Mouse (Mus musculus) olfactory bulb, adult 2 months (tissue): ENCODE results near the gene Gm5148. TPM values are rescaled to one million over a fixed set of nuclear protein-coding genes. Genes with fewer than 3 reads are reported as not detected.

Source experiments
- H3K27ac ChIP-seq: fragments of 200-500 bp; 2 replicates; pipeline ENCODE4 v1.5.1; 2012; ENCODE audit warnings: low read depth, low read length; ENCODE audit not compliant: insufficient read depth
- H3K4me1 ChIP-seq: fragments of 200-500 bp; 2 replicates; pipeline ENCODE4 v1.6.1; 2012; ENCODE audit warnings: low read length; ENCODE audit not compliant: control insufficient read depth, insufficient read depth
- H3K4me3 ChIP-seq: fragments of 200-500 bp; 2 replicates; pipeline ENCODE4 v1.5.1; 2012; ENCODE audit warnings: mild to moderate bottlenecking, low read depth, low read length, moderate library complexity; ENCODE audit not compliant: insufficient read depth
- CTCF ChIP-seq: fragments of 200-500 bp; IDR thresholded peaks from 2 replicates; pipeline ENCODE4 v1.5.1; 2012; ENCODE audit warnings: low read depth, mild to moderate bottlenecking, low read length, moderate library complexity; ENCODE audit not compliant: insufficient read depth
- POLR2A ChIP-seq: fragments of 200-500 bp; IDR thresholded peaks from 2 replicates; pipeline ENCODE4 v1.6.1; 2012; ENCODE audit warnings: mild to moderate bottlenecking, low read depth, low read length, moderate library complexity; ENCODE audit not compliant: insufficient read depth
- WGBS: fragments of 180-500 bp; shearing (Covaris S2); methylation state at CpG from one replicate; pipeline ENCODE4 v1.1.7; 2018; 5-methylcytosine and 5-hydroxymethylcytosine counted together
- polyA plus RNA-seq: library from polyadenylated mRNA; stranded (reverse); fragments of >200 nt; gene quantifications from 2 replicates; pipeline ENCODE4 v1.2.4, GENCODE M21; 2012; ENCODE audit warnings: low replicate concordance; ENCODE audit not compliant: missing spikeins, insufficient read depth, insufficient read length

Gm5148 gene
- polyA plus RNA-seq, 1 experiment, result not detected

GRCm38 (mm10) chr3:37760866-37761265 is 36.6 kb upstream of the Gm5148 start:
- Histone ChIP-seq H3K4me3 (no peak overlapping the region), H3K4me1 (peaks cover 3% of the 10 kb centered on the region; the same call in 1 of the 2 replicates), H3K27ac (no peak overlapping the region)
- WGBS, result 87% methylated on average over 6 of the region's 6 CpGs
- TF ChIP-seq CTCF (no peak), POLR2A (no peak)

GRCm38 (mm10) chr3:37758611-37759322 is 34.5 kb upstream of the Gm5148 start:
- TF ChIP-seq CTCF, result no peak
- TF ChIP-seq POLR2A, result no peak
- 48% methylated on average over 9 of the region's 9 CpGs for WGBS
- peaks cover 3% of the 10 kb centered on the region; the same call in 1 of the 2 replicates for H3K4me1 ChIP-seq
- no peak overlapping the region for H3K4me3 ChIP-seq
- H3K27ac ChIP-seq, result no peak overlapping the region

- Histone ChIP-seq H3K4me1 (peaks cover 3% of the 10 kb centered on the region; the same call in 1 of the 2 replicates), H3K27ac (no peak overlapping the region), H3K4me3 (no peak overlapping the region)
- 40% methylated on average over 12 of the region's 12 CpGs for WGBS
- no peak for TF ChIP-seq POLR2A
- no peak for TF ChIP-seq CTCF
Observed at GRCm38 (mm10) chr3:37758124-37758523, 33.8 kb upstream of the Gm5148 start.

GRCm38 (mm10) chr3:37757613-37758012 is 33.3 kb upstream of the Gm5148 start:
- no peak for TF ChIP-seq CTCF
- TF ChIP-seq POLR2A, result no peak
- peaks cover 3% of the 10 kb centered on the region; the same call in 1 of the 2 replicates for H3K4me1 ChIP-seq
- no peak overlapping the region for H3K4me3 ChIP-seq
- no peak overlapping the region for H3K27ac ChIP-seq
- 73% methylated on average over 4 of the region's 4 CpGs for WGBS

GRCm38 (mm10) chr3:37756005-37756404 is 31.7 kb upstream of the Gm5148 start:
- Histone ChIP-seq H3K27ac (no peak overlapping the region), H3K4me3 (no peak overlapping the region), H3K4me1 (peaks cover 3% of the 10 kb centered on the region; the same call in 1 of the 2 replicates)
- 86% methylated on average over 2 of the region's 2 CpGs for WGBS
- TF ChIP-seq POLR2A (no peak), CTCF (no peak)

GRCm38 (mm10) chr3:37754639-37755038 is 30.3 kb upstream of the Gm5148 start:
- no peak for TF ChIP-seq POLR2A
- no peak for TF ChIP-seq CTCF
- no peak overlapping the region for H3K27ac ChIP-seq
- 92% methylated on average over 3 of the region's 3 CpGs for WGBS
- H3K4me3 ChIP-seq, result no peak overlapping the region
- peaks cover 3% of the 10 kb centered on the region; the same call in 1 of the 2 replicates for H3K4me1 ChIP-seq

- WGBS, result 94% methylated on average over 3 of the region's 3 CpGs
- H3K4me3 ChIP-seq, result no peak overlapping the region
- H3K27ac ChIP-seq, result no peak overlapping the region
- TF ChIP-seq POLR2A (no peak), CTCF (no peak)
- peaks cover 2% of the 10 kb centered on the region; the same call in 1 of the 2 replicates for H3K4me1 ChIP-seq
Observed at GRCm38 (mm10) chr3:37753148-37753547, 28.9 kb upstream of the Gm5148 start.

- no peak overlapping the region for H3K27ac ChIP-seq
- H3K4me3 ChIP-seq, result no peak overlapping the region
- WGBS, result 86% methylated on average over 16 of the region's 16 CpGs
- no peaks in the 10 kb centered on the region for H3K4me1 ChIP-seq
- TF ChIP-seq POLR2A (no peak), CTCF (no peak)
Observed at GRCm38 (mm10) chr3:37748002-37748733, 23.9 kb upstream of the Gm5148 start.

- TF ChIP-seq CTCF (no peak), POLR2A (no peak)
- 93% methylated on average over 9 of the region's 9 CpGs for WGBS
- Histone ChIP-seq H3K27ac (no peak overlapping the region), H3K4me3 (no peak overlapping the region), H3K4me1 (no peaks in the 10 kb centered on the region)
Observed at GRCm38 (mm10) chr3:37747258-37748001, 23.1 kb upstream of the Gm5148 start.
